Mouse (Mus musculus): ENCODE data around the gene Usp43. TPM values are rescaled to one million over a fixed set of nuclear protein-coding genes. Genes with fewer than 3 reads are reported as not detected.

Usp43 gene
- polyA plus RNA-seq, 1 experiment from 2014 or later: 3.7 TPM

GRCm38 (mm10) chr11:67926348-67927055 is 4.5 kb upstream of the Usp43 start:
- no peak for ATAC-seq (ENCODE audit: insufficient read depth, low FRiP score, low read depth)
- Histone ChIP-seq H3K4me1 (no peaks in the 10 kb centered on the region), H3K27me3 (replicated peaks) (peaks cover 3% of the 10 kb centered on the region; the same call in 1 of the 2 replicates), H3K27ac (no peak overlapping the region; the same call in 1 of the 2 replicates), H3K4me2 (no peak overlapping the region), H3K36me3 (no peaks in the 10 kb centered on the region), H3K9ac (no peak overlapping the region), H3K9me3 (no peaks in the 10 kb centered on the region), H3K4me3 (replicated peaks) (no peak overlapping the region)
- WGBS: 13% methylated on average over 15 of the region's 15 CpGs

GRCm38 (mm10) chr11:67925000-67925399 is 3.0 kb upstream of the Usp43 start:
- Histone ChIP-seq H3K36me3 (no peaks in the 10 kb centered on the region), H3K27me3 (replicated peaks) (peaks cover 5% of the 10 kb centered on the region; the same call in 1 of the 2 replicates), H3K4me3 (replicated peaks) (no peak overlapping the region), H3K27ac (no peak overlapping the region), H3K4me1 (0 out of 2 replicates have a peak, but pooled peaks cover 2% of the 10 kb centered on the region), H3K9ac (no peak overlapping the region), H3K9me3 (no peaks in the 10 kb centered on the region), H3K4me2 (no peak overlapping the region)
- WGBS: 87% methylated on average over 13 of the region's 13 CpGs
- no peak for ATAC-seq (ENCODE audit: insufficient read depth, low FRiP score, low read depth)

GRCm38 (mm10) chr11:67923720-67924119 is 1.8 kb upstream of the Usp43 start:
- Histone ChIP-seq H3K27me3 (replicated peaks) (peaks cover 5% of the 10 kb centered on the region; the same call in 1 of the 2 replicates), H3K4me3 (replicated peaks) (no peak overlapping the region), H3K36me3 (no peaks in the 10 kb centered on the region), H3K9me3 (no peaks in the 10 kb centered on the region), H3K27ac (no peak overlapping the region; the same call in 1 of the 2 replicates), H3K4me1 (0 out of 2 replicates have a peak, but pooled peaks cover 2% of the 10 kb centered on the region), H3K9ac (no peak overlapping the region), H3K4me2 (no peak overlapping the region; the same call in 1 of the 2 replicates)
- WGBS: 87% methylated on average over 5 of the region's 5 CpGs
- ATAC-seq (ENCODE audit: insufficient read depth, low FRiP score, low read depth): no peak

- Histone ChIP-seq H3K4me1 (0 out of 2 replicates have a peak, but pooled peaks cover 2% of the 10 kb centered on the region), H3K4me3 (replicated peaks) (peak overlapping the region; percentile 75), H3K9me3 (no peaks in the 10 kb centered on the region), H3K4me2 (peak overlapping the region; percentile 99), H3K9ac (no peak overlapping the region), H3K27ac (peak overlapping the region; percentile 94), H3K27me3 (replicated peaks) (peaks cover 5% of the 10 kb centered on the region; the same call in 1 of the 2 replicates), H3K36me3 (no peaks in the 10 kb centered on the region)
- ATAC-seq (ENCODE audit: insufficient read depth, low FRiP score, low read depth): peak; percentile 78
- 0% methylated on average over 12 of the region's 12 CpGs for WGBS
These were observed 787 bp upstream of the Usp43 start for GRCm38 (mm10) chr11:67922755-67923125.

DNA sequence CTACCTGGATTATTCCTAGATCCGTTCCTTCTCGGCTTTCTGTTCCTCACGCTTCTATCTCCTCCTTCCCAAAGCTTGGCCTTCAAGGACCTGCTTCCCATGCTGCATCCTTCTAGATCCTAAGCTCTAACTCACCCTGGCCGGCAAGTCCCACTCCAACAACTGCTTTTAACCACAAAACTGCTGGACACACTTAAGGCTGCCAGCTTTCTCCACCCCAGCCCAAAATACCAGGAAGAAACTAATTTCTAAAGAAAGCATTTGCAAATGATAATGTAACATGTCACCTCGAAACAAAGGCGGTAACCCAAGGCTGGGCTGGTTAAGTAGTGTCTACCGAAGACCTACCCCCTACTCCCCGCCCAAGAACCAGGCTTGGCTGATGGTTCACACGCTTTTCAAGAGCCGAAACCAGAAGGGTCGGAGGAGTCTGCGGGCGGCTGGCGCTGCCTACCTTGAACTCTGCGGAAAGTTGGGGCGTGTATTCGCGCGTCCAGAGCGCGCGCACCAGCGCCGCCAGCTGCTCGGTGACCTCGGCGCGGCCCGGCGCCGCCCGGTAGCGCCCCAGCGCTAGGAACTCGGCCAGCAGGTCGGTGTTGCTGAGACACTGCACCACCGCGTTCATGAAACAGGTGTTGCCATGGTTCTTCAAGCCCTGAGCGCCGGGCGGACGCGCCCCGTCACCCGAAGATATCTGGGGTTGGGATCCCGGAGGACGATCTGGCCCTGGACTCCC is 694 bp downstream of the Usp43 start:
- WGBS: 3% methylated on average over 43 of the region's 47 CpGs
- ATAC-seq (ENCODE audit: insufficient read depth, low FRiP score, low read depth): peak; percentile 49; the same call in 1 of the 2 replicates
- peak overlapping the region; percentile 99 for H3K4me2 ChIP-seq
- no peaks in the 10 kb centered on the region for H3K36me3 ChIP-seq
- peak overlapping the region; percentile 72 for H3K9ac ChIP-seq
- H3K27me3 ChIP-seq (replicated peaks): peaks cover 5% of the 10 kb centered on the region; the same call in 1 of the 2 replicates
- peak overlapping the region; percentile 94 for H3K27ac ChIP-seq
- H3K4me3 ChIP-seq (replicated peaks): peak overlapping the region; percentile 75
- H3K9me3 ChIP-seq: no peaks in the 10 kb centered on the region
- 0 out of 2 replicates have a peak, but pooled peaks cover 2% of the 10 kb centered on the region for H3K4me1 ChIP-seq

DNA sequence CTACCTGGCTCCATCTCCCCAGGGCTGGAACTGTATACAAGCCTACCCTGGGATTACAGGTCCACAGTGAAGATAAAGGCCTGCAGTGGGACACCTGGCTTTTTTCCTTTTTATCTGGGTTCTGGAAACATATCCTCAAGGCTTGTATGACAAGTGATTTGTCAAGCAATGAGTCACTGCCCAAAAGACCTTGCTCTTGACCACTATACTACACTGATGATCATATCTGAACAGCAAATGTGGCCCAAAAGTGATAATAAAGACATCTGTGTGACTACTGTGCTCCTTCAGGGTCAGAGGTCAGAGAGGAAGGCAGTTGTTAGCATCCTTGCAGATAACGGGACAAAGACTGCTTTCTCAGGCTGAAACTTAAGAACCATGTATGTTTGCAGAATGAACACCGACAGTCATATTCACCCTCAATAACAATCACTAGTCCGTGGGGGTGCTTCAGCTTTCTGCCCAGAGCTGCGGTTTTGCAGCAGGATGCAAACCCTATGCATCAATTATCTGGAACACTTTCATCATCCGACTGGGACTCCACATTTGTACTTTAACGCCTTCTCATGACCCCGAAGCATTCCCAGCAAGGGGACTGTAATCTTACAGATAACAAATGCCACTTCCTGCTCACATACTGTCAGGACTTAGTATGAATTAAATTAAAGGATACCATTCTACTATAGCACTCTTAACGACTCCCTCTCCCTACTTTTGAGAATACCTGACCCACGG is 1.6 kb downstream of the Usp43 start:
- Histone ChIP-seq H3K4me2 (peak overlapping the region; percentile 99), H3K9me3 (no peaks in the 10 kb centered on the region), H3K36me3 (no peaks in the 10 kb centered on the region), H3K4me3 (replicated peaks) (peak overlapping the region; percentile 75), H3K27me3 (replicated peaks) (peaks cover 5% of the 10 kb centered on the region; the same call in 1 of the 2 replicates), H3K9ac (no peak overlapping the region), H3K4me1 (0 out of 2 replicates have a peak, but pooled peaks cover 2% of the 10 kb centered on the region), H3K27ac (no peak overlapping the region)
- no peak for ATAC-seq (ENCODE audit: insufficient read depth, low FRiP score, low read depth)
- 38% methylated on average over 9 of the region's 9 CpGs for WGBS

- H3K9ac ChIP-seq: no peak overlapping the region
- no peaks in the 10 kb centered on the region for H3K9me3 ChIP-seq
- 58% methylated on average over 5 of the region's 5 CpGs for WGBS
- no peak overlapping the region for H3K4me2 ChIP-seq
- H3K27ac ChIP-seq: no peak overlapping the region
- ATAC-seq (ENCODE audit: insufficient read depth, low FRiP score, low read depth): no peak
- H3K27me3 ChIP-seq (replicated peaks): peaks cover 5% of the 10 kb centered on the region; the same call in 1 of the 2 replicates
- no peaks in the 10 kb centered on the region for H3K36me3 ChIP-seq
- 0 out of 2 replicates have a peak, but pooled peaks cover 2% of the 10 kb centered on the region for H3K4me1 ChIP-seq
- no peak overlapping the region for H3K4me3 ChIP-seq (replicated peaks)
These were observed 2.4 kb downstream of the Usp43 start for GRCm38 (mm10) chr11:67919593-67919992.

DNA sequence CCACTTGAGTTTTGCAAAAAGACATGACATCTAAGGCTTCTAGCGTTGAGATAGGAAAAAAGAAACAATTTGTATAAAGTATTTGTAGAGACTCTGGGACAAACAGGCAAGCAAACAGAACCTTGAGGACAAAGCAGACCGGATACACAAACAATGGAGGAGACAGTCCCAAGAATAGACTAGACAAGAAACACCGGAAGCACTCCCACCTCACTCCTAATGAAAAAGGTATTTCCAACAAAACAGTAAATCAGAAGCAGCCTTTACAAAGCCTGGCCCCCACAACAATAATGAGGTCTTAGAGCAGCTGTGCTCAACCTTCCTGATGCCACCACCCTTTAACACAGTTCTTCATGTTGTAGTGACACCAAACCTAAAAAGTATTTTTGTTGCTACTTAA is 4.8 kb downstream of the Usp43 start:
- H3K27me3 ChIP-seq (replicated peaks): peaks cover 5% of the 10 kb centered on the region; the same call in 1 of the 2 replicates
- H3K4me2 ChIP-seq: no peak overlapping the region
- H3K27ac ChIP-seq: no peak overlapping the region
- no peaks in the 10 kb centered on the region for H3K9me3 ChIP-seq
- H3K4me1 ChIP-seq: 0 out of 2 replicates have a peak, but pooled peaks cover 2% of the 10 kb centered on the region
- ATAC-seq (ENCODE audit: insufficient read depth, low FRiP score, low read depth): no peak
- H3K9ac ChIP-seq: no peak overlapping the region
- no peak overlapping the region for H3K4me3 ChIP-seq (replicated peaks)
- H3K36me3 ChIP-seq: no peaks in the 10 kb centered on the region
- WGBS: 76% methylated on average over 3 of the region's 3 CpGs

DNA sequence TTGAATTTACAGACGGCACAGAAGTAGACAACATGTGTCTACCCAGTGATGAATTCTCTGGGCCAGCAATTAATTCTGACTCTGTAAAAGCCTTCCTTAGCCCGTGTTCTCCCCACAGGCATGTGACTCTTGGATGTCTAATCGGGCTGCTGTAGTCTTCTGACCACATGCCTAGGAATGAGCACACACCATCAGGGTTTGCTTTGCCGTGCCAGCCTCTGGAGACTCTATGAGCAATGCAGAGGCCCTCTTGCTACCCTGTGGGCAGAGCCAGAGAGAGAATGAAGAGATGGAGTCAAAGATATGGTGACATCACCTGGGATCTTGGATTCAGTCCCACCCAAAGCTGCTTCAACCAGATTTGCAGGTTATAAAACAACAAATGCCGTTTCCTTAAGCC is 10.9 kb downstream of the Usp43 start:
- Histone ChIP-seq H3K9me3 (no peaks in the 10 kb centered on the region), H3K27ac (no peak overlapping the region), H3K4me1 (no peaks in the 10 kb centered on the region; the same call in 1 of the 2 replicates), H3K27me3 (replicated peaks) (no peaks in the 10 kb centered on the region), H3K36me3 (no peaks in the 10 kb centered on the region; the same call in 1 of the 2 replicates), H3K4me3 (replicated peaks) (no peak overlapping the region), H3K4me2 (no peak overlapping the region), H3K9ac (no peak overlapping the region)
- ATAC-seq (ENCODE audit: insufficient read depth, low FRiP score, low read depth): no peak
- WGBS: 84% methylated on average over 5 of the region's 5 CpGs

DNA sequence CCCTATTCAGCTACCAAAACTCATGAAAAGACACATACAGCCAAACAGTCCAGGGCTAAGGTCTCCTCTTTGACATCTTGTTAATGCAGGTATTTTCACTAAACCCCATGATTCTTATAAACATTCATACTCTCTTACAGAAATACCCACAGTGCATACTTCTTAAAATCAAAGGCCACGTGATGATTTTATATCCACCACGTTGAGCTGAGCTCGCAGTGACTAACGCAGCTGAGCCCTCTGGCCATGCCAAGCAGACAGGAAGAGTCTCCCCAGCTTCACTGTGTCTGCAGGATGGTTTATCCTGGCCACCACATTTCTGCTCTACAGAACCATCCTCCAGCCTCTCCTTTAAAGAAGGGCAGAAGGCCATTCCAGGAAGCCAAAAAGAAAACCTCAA is 18.2 kb downstream of the Usp43 start:
- Histone ChIP-seq H3K27me3 (replicated peaks) (no peaks in the 10 kb centered on the region), H3K36me3 (no peaks in the 10 kb centered on the region; the same call in 1 of the 2 replicates), H3K27ac (no peak overlapping the region), H3K4me1 (no peaks in the 10 kb centered on the region; the same call in 1 of the 2 replicates), H3K9ac (no peak overlapping the region), H3K9me3 (no peaks in the 10 kb centered on the region), H3K4me3 (replicated peaks) (no peak overlapping the region), H3K4me2 (no peak overlapping the region)
- WGBS: 78% methylated on average over 4 of the region's 4 CpGs
- ATAC-seq (ENCODE audit: insufficient read depth, low FRiP score, low read depth): no peak

DNA sequence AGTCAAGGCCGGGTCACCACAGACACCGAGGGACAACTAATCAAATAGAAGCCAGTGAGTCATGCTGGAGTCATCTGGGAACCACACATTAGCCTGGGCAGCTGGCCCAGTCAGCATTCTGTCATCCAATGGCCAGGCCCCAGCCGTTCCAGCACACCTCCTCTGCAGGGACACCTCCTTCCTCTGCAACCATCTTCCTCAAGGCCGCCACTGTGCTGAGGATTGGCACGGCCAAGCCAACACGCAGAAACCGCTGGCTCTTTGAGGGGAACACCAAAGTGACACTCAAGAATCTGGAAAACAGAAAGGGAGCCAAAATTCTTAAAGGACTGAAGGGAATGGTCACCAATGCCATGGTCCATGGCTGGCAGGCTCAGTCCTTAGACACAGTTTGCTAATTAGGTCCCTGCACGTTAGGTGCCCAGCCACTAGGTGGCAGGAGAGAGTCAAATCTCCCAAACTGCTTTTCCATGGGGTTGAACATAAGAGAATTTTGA is 24.8 kb downstream of the Usp43 start:
- Histone ChIP-seq H3K27ac (no peak overlapping the region), H3K36me3 (no peaks in the 10 kb centered on the region), H3K4me1 (no peaks in the 10 kb centered on the region), H3K27me3 (replicated peaks) (no peaks in the 10 kb centered on the region), H3K4me2 (no peak overlapping the region), H3K9me3 (no peaks in the 10 kb centered on the region), H3K9ac (no peak overlapping the region), H3K4me3 (replicated peaks) (no peak overlapping the region)
- WGBS: 48% methylated on average over 8 of the region's 8 CpGs
- ATAC-seq (ENCODE audit: insufficient read depth, low FRiP score, low read depth): peak; percentile 47; the same call in 1 of the 2 replicates
